ENCODE assay signal across 27 mouse cellular contexts in the genomic region with DNA sequence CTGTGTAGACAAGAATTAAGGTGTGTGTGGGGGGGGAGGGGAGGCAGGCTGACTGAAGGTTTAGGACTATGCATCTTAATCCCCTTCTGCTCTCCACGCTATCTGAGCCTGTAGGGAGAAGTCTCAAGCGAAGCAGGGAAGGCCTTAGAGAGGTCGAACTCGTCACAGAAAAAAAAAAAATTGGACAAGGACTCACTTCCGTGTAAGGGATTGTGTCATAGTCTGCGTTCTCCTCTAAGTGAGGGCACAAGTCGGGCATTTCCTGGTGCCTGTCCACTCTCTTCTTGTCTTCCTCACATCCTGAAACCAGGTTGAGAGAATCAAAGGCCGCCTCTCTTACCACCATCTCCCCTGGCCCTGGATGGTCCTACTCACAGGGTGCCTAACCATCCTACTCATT. TPM values are rescaled to one million over a fixed set of nuclear protein-coding genes. Genes with fewer than 3 reads are reported as not detected.
"Had no signal": no experiment of that assay in that cellular context is flagged by ENCODE, and none has a peak within 500 bp of the region (broad histone marks: within the 10 kb centered on the region; RNA-seq: fewer than 3 reads in every experiment).

No protein-coding gene starts in this region.

- H3K9ac ChIP-seq: liver, embryonic 13.5 days; lung, embryonic 14.5 days; neural tube, embryonic 13.5 days; stomach, embryonic 15.5 days had no signal

- H3K4me2 ChIP-seq: liver, embryonic 13.5 days; lung, embryonic 14.5 days; midbrain, embryonic 11.5 days; neural tube, embryonic 13.5 days; stomach, embryonic 15.5 days had no signal

- DNase-seq: kidney, adult 18-20 months; kidney, adult 9 months; kidney, postnatal 14 days; kidney, postnatal 4 days; layer of hippocampus, postnatal 36 days; liver, embryonic 13.5 days; lung, embryonic 14.5 days; lung, postnatal 14 days; lung, postnatal 4 days; midbrain, embryonic 14.5 days; retina, postnatal 1 day; right cerebral cortex, postnatal 25 days; spleen, adult 18-20 months; thymus, postnatal 36 days had no signal

- H3K36me3 ChIP-seq: liver, embryonic 13.5 days; neural tube, embryonic 13.5 days; stomach, embryonic 15.5 days had no signal

- H3K4me3 ChIP-seq: layer of hippocampus, adult 2 months; left cerebral cortex, adult 2 months; liver, embryonic 13.5 days; myocyte; neural tube, embryonic 13.5 days; stomach, embryonic 15.5 days had no signal

- H3K9me3 ChIP-seq: liver, embryonic 13.5 days; neural tube, embryonic 13.5 days; stomach, embryonic 15.5 days had no signal

- H3K27ac ChIP-seq: layer of hippocampus, adult 2 months; left cerebral cortex, adult 2 months; liver, embryonic 13.5 days; neural tube, embryonic 13.5 days; stomach, embryonic 15.5 days had no signal

- H3K27me3 ChIP-seq: liver, embryonic 13.5 days; neural tube, embryonic 13.5 days; stomach, embryonic 15.5 days had no signal

- H3K4me1 ChIP-seq: liver, embryonic 13.5 days; neural tube, embryonic 13.5 days; stomach, embryonic 15.5 days had no signal

RNA-seq across cellular contexts. Expression of a gene that starts 15.7 kb away (rescaled TPM):
- total RNA-seq: layer of hippocampus, adult 2 months; layer of hippocampus, postnatal 10 days; layer of hippocampus, postnatal 36 days; left cerebral cortex, postnatal 36 days; midbrain, postnatal 0 days had no signal
- polyA plus RNA-seq: intestine, embryonic 14.5 days; kidney, embryonic 16.5 days; limb, embryonic 11.5 days; liver, embryonic 13.5 days; lung, embryonic 14.5 days; midbrain, embryonic 11.5 days; midbrain, postnatal 0 days; myocyte; neural tube, embryonic 13.5 days had no signal

RNA-seq across cellular contexts. Expression of a gene that starts 29.9 kb away (rescaled TPM):
- total RNA-seq: layer of hippocampus, adult 2 months; layer of hippocampus, postnatal 36 days; left cerebral cortex, adult 2 months; left cerebral cortex, postnatal 10 days; left cerebral cortex, postnatal 36 days had no signal
- polyA plus RNA-seq: limb, embryonic 11.5 days; midbrain, embryonic 11.5 days; midbrain, embryonic 14.5 days; midbrain, postnatal 0 days; myocyte had no signal

RNA-seq across cellular contexts. Expression of a gene that starts 44.7 kb away (rescaled TPM):
- total RNA-seq: layer of hippocampus, adult 2 months had no signal
- polyA plus RNA-seq: myocyte had no signal
